Mouse (Mus musculus) heart, embryonic 13.5 days (tissue): ENCODE measurements at regions not wholly inside any gene's neighbourhood (a gene's known extent, or its start where the extent isn't known, plus 50 kb on each side); places are given as distances from the start of the nearest gene placed in this dataset.

ENCODE experiments used
- ATAC-seq: fragments of 200-750 bp; cut with Nextera tagmentation; 2 replicates; pipeline ENCODE4 v1.8.0; 2017; ENCODE audit warnings: moderate TSS enrichment; ENCODE audit not compliant: insufficient number of reproducible peaks, low FRiP score, low TSS enrichment; ENCODE audit errors: extremely low read depth
- H3K27ac ChIP-seq: fragments of 300-500 bp; sonication (generic); replicated peaks from 2 replicates; pipeline ENCODE4 v1.5.1; 2015; ENCODE audit warnings: moderate library complexity, mild to moderate bottlenecking, inconsistent platforms
- H3K27me3 ChIP-seq: fragments of 300-500 bp; sonication (generic); replicated peaks from 2 replicates; pipeline ENCODE4 v1.6.1; 2015; ENCODE audit warnings: mild to moderate bottlenecking, inconsistent platforms
- H3K36me3 ChIP-seq: fragments of 300-500 bp; sonication (generic); 2 replicates; pipeline ENCODE4 v1.6.1; 2015; ENCODE audit warnings: mild to moderate bottlenecking, inconsistent platforms
- H3K4me1 ChIP-seq: fragments of 300-500 bp; sonication (generic); 2 replicates; pipeline ENCODE4 v1.6.1; 2015; ENCODE audit warnings: inconsistent platforms
- H3K4me2 ChIP-seq: fragments of 300-500 bp; sonication (generic); 2 replicates; pipeline ENCODE4 v1.6.1; 2015; ENCODE audit warnings: inconsistent platforms, mild to moderate bottlenecking, moderate library complexity
- H3K4me3 ChIP-seq: fragments of 300-500 bp; sonication (generic); 2 replicates; pipeline ENCODE4 v1.5.1; 2015; ENCODE audit warnings: moderate library complexity, mild to moderate bottlenecking, inconsistent platforms
- H3K9ac ChIP-seq: fragments of 300-500 bp; sonication (generic); 2 replicates; pipeline ENCODE4 v1.6.1; 2015; ENCODE audit warnings: inconsistent platforms, mild to moderate bottlenecking, moderate library complexity
- H3K9me3 ChIP-seq: fragments of 300-500 bp; sonication (generic); 2 replicates; pipeline ENCODE4 v1.6.1; 2016; ENCODE audit warnings: inconsistent platforms
- WGBS: fragments of 180-500 bp; shearing (Covaris S2); methylation state at CpG from one replicate; pipeline ENCODE4 v1.1.7; 2015; ENCODE audit warnings: mixed read lengths; 5-methylcytosine and 5-hydroxymethylcytosine counted together

- no peak for ATAC-seq
- H3K4me3 ChIP-seq = no peak overlapping the region
- H3K9ac ChIP-seq = no peak overlapping the region
- H3K36me3 ChIP-seq = no peaks in the 10 kb centered on the region
- no peaks in the 10 kb centered on the region for H3K27me3 ChIP-seq
- H3K9me3 ChIP-seq = no peaks in the 10 kb centered on the region
- no peak overlapping the region for H3K27ac ChIP-seq
- 0 out of 2 replicates have a peak, but pooled peaks cover 5% of the 10 kb centered on the region for H3K4me1 ChIP-seq
- no peak overlapping the region for H3K4me2 ChIP-seq
Measured at GRCm38 (mm10) chr9:94238565-94238964, 299.3 kb downstream of the 1190002N15Rik start.

GRCm38 (mm10) chr9:94229537-94229936 is 308.3 kb downstream of the 1190002N15Rik start:
- no peak overlapping the region for H3K27ac ChIP-seq
- H3K9me3 ChIP-seq = no peaks in the 10 kb centered on the region
- no peak overlapping the region for H3K9ac ChIP-seq
- H3K27me3 ChIP-seq = no peaks in the 10 kb centered on the region
- 73% methylated on average over 2 of the region's 2 CpGs for WGBS
- no peak overlapping the region for H3K4me3 ChIP-seq
- ATAC-seq = no peak
- no peak overlapping the region for H3K4me2 ChIP-seq
- H3K36me3 ChIP-seq = no peaks in the 10 kb centered on the region
- no peaks in the 10 kb centered on the region for H3K4me1 ChIP-seq

- H3K27ac ChIP-seq = no peak overlapping the region
- no peak overlapping the region for H3K9ac ChIP-seq
- no peak for ATAC-seq
- no peaks in the 10 kb centered on the region for H3K9me3 ChIP-seq
- no peaks in the 10 kb centered on the region for H3K27me3 ChIP-seq
- no peaks in the 10 kb centered on the region for H3K36me3 ChIP-seq
- H3K4me1 ChIP-seq = peaks cover 11% of the 10 kb centered on the region
- no peak overlapping the region for H3K4me2 ChIP-seq
- WGBS = 64% methylated on average over 2 of the region's 2 CpGs
- H3K4me3 ChIP-seq = no peak overlapping the region
Measured at GRCm38 (mm10) chr9:94219116-94219515, 318.8 kb downstream of the 1190002N15Rik start.

GRCm38 (mm10) chr9:94216414-94217279 is 321.2 kb downstream of the 1190002N15Rik start:
- ATAC-seq = no peak

GRCm38 (mm10) chr9:94210467-94211249 is 327.2 kb downstream of the 1190002N15Rik start:
- Histone ChIP-seq H3K9ac (no peak overlapping the region), H3K4me1 (peaks cover 9% of the 10 kb centered on the region), H3K4me2 (no peak overlapping the region), H3K36me3 (no peaks in the 10 kb centered on the region), H3K27me3 (no peaks in the 10 kb centered on the region), H3K9me3 (no peaks in the 10 kb centered on the region), H3K27ac (peak overlapping the region; percentile 33; the same call in 1 of the 2 replicates), H3K4me3 (no peak overlapping the region)
- no peak for ATAC-seq
- 46% methylated on average over 9 of the region's 9 CpGs for WGBS

More at GRCm38 (mm10) chr9:94216414-94217279, 321.2 kb downstream of the 1190002N15Rik start:
- Histone ChIP-seq H3K4me2 (no peak overlapping the region), H3K36me3 (no peaks in the 10 kb centered on the region), H3K27ac (no peak overlapping the region), H3K9me3 (no peaks in the 10 kb centered on the region), H3K9ac (no peak overlapping the region), H3K4me1 (peaks cover 11% of the 10 kb centered on the region), H3K27me3 (no peaks in the 10 kb centered on the region), H3K4me3 (no peak overlapping the region)
- 48% methylated on average over 8 of the region's 8 CpGs for WGBS

GRCm38 (mm10) chr9:94208987-94209386 is 328.9 kb downstream of the 1190002N15Rik start:
- Histone ChIP-seq H3K9ac (no peak overlapping the region), H3K27me3 (no peaks in the 10 kb centered on the region), H3K4me2 (no peak overlapping the region), H3K36me3 (no peaks in the 10 kb centered on the region), H3K4me3 (no peak overlapping the region), H3K4me1 (peaks cover 9% of the 10 kb centered on the region), H3K27ac (no peak overlapping the region), H3K9me3 (no peaks in the 10 kb centered on the region)
- 80% methylated on average over 3 of the region's 3 CpGs for WGBS
- no peak for ATAC-seq

GRCm38 (mm10) chr9:94200892-94201291 is 337.0 kb downstream of the 1190002N15Rik start:
- 74% methylated on average over 1 of the region's 1 CpGs for WGBS
- no peak overlapping the region for H3K4me3 ChIP-seq
- no peak for ATAC-seq
- no peak overlapping the region for H3K9ac ChIP-seq
- no peaks in the 10 kb centered on the region for H3K9me3 ChIP-seq
- H3K36me3 ChIP-seq = no peaks in the 10 kb centered on the region
- H3K4me1 ChIP-seq = no peaks in the 10 kb centered on the region
- no peak overlapping the region for H3K27ac ChIP-seq
- no peaks in the 10 kb centered on the region for H3K27me3 ChIP-seq
- no peak overlapping the region for H3K4me2 ChIP-seq

GRCm38 (mm10) chr9:94199864-94200263 is 338.0 kb downstream of the 1190002N15Rik start:
- no peak overlapping the region for H3K4me3 ChIP-seq
- no peaks in the 10 kb centered on the region for H3K36me3 ChIP-seq
- no peaks in the 10 kb centered on the region for H3K9me3 ChIP-seq
- H3K4me2 ChIP-seq = no peak overlapping the region
- no peak overlapping the region for H3K9ac ChIP-seq
- ATAC-seq = no peak
- 76% methylated on average over 2 of the region's 2 CpGs for WGBS
- no peaks in the 10 kb centered on the region for H3K27me3 ChIP-seq
- no peak overlapping the region for H3K27ac ChIP-seq
- no peaks in the 10 kb centered on the region for H3K4me1 ChIP-seq

- no peak overlapping the region for H3K9ac ChIP-seq
- H3K4me2 ChIP-seq = no peak overlapping the region
- no peaks in the 10 kb centered on the region for H3K27me3 ChIP-seq
- H3K4me1 ChIP-seq = no peaks in the 10 kb centered on the region
- no peaks in the 10 kb centered on the region for H3K9me3 ChIP-seq
- H3K27ac ChIP-seq = no peak overlapping the region
- no peaks in the 10 kb centered on the region for H3K36me3 ChIP-seq
- 75% methylated on average over 3 of the region's 3 CpGs for WGBS
- ATAC-seq = no peak
- H3K4me3 ChIP-seq = no peak overlapping the region
Measured at GRCm38 (mm10) chr9:94191083-94191482, 346.8 kb downstream of the 1190002N15Rik start.

GRCm38 (mm10) chr9:94189872-94190800 is 347.7 kb downstream of the 1190002N15Rik start:
- ATAC-seq = no peak

GRCm38 (mm10) chr9:94188124-94188523 is 349.8 kb downstream of the 1190002N15Rik start:
- Histone ChIP-seq H3K9ac (no peak overlapping the region), H3K4me3 (no peak overlapping the region), H3K36me3 (no peaks in the 10 kb centered on the region), H3K4me2 (no peak overlapping the region), H3K27me3 (no peaks in the 10 kb centered on the region), H3K9me3 (no peaks in the 10 kb centered on the region), H3K4me1 (no peaks in the 10 kb centered on the region), H3K27ac (no peak overlapping the region)
- ATAC-seq = no peak

More at GRCm38 (mm10) chr9:94189872-94190800, 347.7 kb downstream of the 1190002N15Rik start:
- Histone ChIP-seq H3K4me1 (no peaks in the 10 kb centered on the region), H3K4me3 (no peak overlapping the region), H3K27ac (no peak overlapping the region), H3K4me2 (no peak overlapping the region), H3K9ac (no peak overlapping the region), H3K9me3 (no peaks in the 10 kb centered on the region), H3K36me3 (no peaks in the 10 kb centered on the region), H3K27me3 (no peaks in the 10 kb centered on the region)
- 62% methylated on average over 2 of the region's 2 CpGs for WGBS
